Mouse (Mus musculus) MEL (cell line): ENCODE measurements at regions not wholly inside any gene's neighbourhood (a gene's known extent, or its start where the extent isn't known, plus 50 kb on each side); places are given as distances from the start of the nearest gene placed in this dataset.

ENCODE experiments used
- DNase-seq: peaks from one replicate; pipeline ENCODE4 v3.0.0; 2011; ENCODE audit warnings: low read depth, low spot score
- H3K27ac ChIP-seq: 2 replicates; pipeline ENCODE4 v1.5.1; 2012; ENCODE audit warnings: low read depth, mild to moderate bottlenecking, control low read depth, low read length, moderate library complexity; ENCODE audit not compliant: control insufficient read depth
- H3K27me3 ChIP-seq, 2 experiments: fragments of 150-350 bp in 1 of 2; sonication (generic) in 1 of 2; 2 replicates each; pipeline ENCODE4 v1.6.1; 2012; ENCODE audit warnings: low read length in 2 of 2, mild to moderate bottlenecking in 2 of 2, improper control_type of control experiment in 1 of 2, moderate library complexity in 1 of 2; ENCODE audit not compliant: insufficient read depth in 2 of 2, control insufficient read depth in 1 of 2
- H3K36me3 ChIP-seq, 2 experiments: 2 replicates each; pipeline ENCODE4 v1.6.1; 2012 to 2014; ENCODE audit warnings: low read length in 2 of 2, improper control_type of control experiment in 1 of 2, inconsistent platforms in 1 of 2, mild to moderate bottlenecking in 1 of 2; ENCODE audit not compliant: insufficient read depth in 2 of 2, control insufficient read depth in 1 of 2
- H3K4me1 ChIP-seq, 2 experiments: fragments of 150-350 bp in 1 of 2; sonication (generic) in 1 of 2; 2 replicates each; pipeline ENCODE4 v1.6.1; 2012; ENCODE audit warnings: low read length in 2 of 2, improper control_type of control experiment in 1 of 2, mild to moderate bottlenecking in 1 of 2; ENCODE audit not compliant: insufficient read depth in 2 of 2, control insufficient read depth in 1 of 2
- H3K4me3 ChIP-seq, 2 experiments: fragments of 150-350 bp in 1 of 2; sonication (generic) in 1 of 2; 2 replicates each; pipeline ENCODE4 v1.5.1; 2012; ENCODE audit warnings: low read depth in 2 of 2, low read length in 2 of 2, mild to moderate bottlenecking in 2 of 2, moderate library complexity in 2 of 2, control low read depth in 1 of 2, improper control_type of control experiment in 1 of 2; ENCODE audit not compliant: control insufficient read depth in 1 of 2, insufficient read depth in 1 of 2
- H3K79me2 ChIP-seq: 2 replicates; pipeline ENCODE4 v1.6.1; 2012; ENCODE audit warnings: mild to moderate bottlenecking, low read length, moderate library complexity; ENCODE audit not compliant: control insufficient read depth, poor library complexity, insufficient read depth
- H3K9ac ChIP-seq: 2 replicates; pipeline ENCODE4 v1.6.1; 2012; ENCODE audit warnings: low read depth, mild to moderate bottlenecking, control low read depth, low read length, moderate library complexity; ENCODE audit not compliant: control insufficient read depth, poor library complexity, severe bottlenecking
- H3K9me3 ChIP-seq: fragments of 150-350 bp; sonication (generic); replicated peaks from 2 replicates; pipeline ENCODE4 v1.6.1; 2012; ENCODE audit warnings: mild to moderate bottlenecking, low read length, improper control_type of control experiment, moderate library complexity; ENCODE audit not compliant: insufficient read depth
- BHLHE40 ChIP-seq: IDR thresholded peaks from 2 replicates; pipeline ENCODE4 v1.6.1; 2012; ENCODE audit warnings: low read depth, mild to moderate bottlenecking, inconsistent platforms, low read length, improper control_type of control experiment, borderline replicate concordance
- CHD1 ChIP-seq: IDR thresholded peaks from 2 replicates; pipeline ENCODE4 v1.6.1; 2012; ENCODE audit warnings: low read depth, mild to moderate bottlenecking, inconsistent platforms, low read length, improper control_type of control experiment
- CHD2 ChIP-seq: IDR thresholded peaks from 2 replicates; pipeline ENCODE4 v1.6.1; 2011; ENCODE audit warnings: low read length, improper control_type of control experiment
- CTCF ChIP-seq, 3 experiments: IDR thresholded peaks in 2 of 3; conservative IDR thresholded peaks in 1 of 3; 2 replicates each; pipeline ENCODE4 v1.5.1; 2011 to 2012; ENCODE audit warnings: low read length in 3 of 3, low read depth in 2 of 3, mild to moderate bottlenecking in 2 of 3, improper control_type of control experiment in 1 of 3, inconsistent platforms in 1 of 3, mixed read lengths in 1 of 3, moderate library complexity in 1 of 3; ENCODE audit not compliant: control insufficient read depth in 1 of 3, insufficient read depth in 1 of 3, poor library complexity in 1 of 3, severe bottlenecking in 1 of 3
- E2F4 ChIP-seq: IDR thresholded peaks from 2 replicates; pipeline ENCODE4 v1.6.1; 2011; ENCODE audit warnings: low read depth, low read length, improper control_type of control experiment, borderline replicate concordance
- EP300 ChIP-seq, 2 experiments: IDR thresholded peaks; 2 replicates each; pipeline ENCODE4 v1.6.1; 2011; ENCODE audit warnings: improper control_type of control experiment in 2 of 2, low read length in 2 of 2, low read depth in 1 of 2, mild to moderate bottlenecking in 1 of 2
- HCFC1 ChIP-seq: IDR thresholded peaks from 2 replicates; pipeline ENCODE4 v1.6.1; 2012; ENCODE audit warnings: low read depth, mild to moderate bottlenecking, inconsistent platforms, low read length, improper control_type of control experiment, moderate library complexity
- MAFK ChIP-seq: IDR thresholded peaks from 2 replicates; pipeline ENCODE4 v1.6.1; 2011; ENCODE audit warnings: low read depth, mild to moderate bottlenecking, low read length, improper control_type of control experiment, borderline replicate concordance
- MAX ChIP-seq: IDR thresholded peaks from 2 replicates; pipeline ENCODE4 v1.6.1; 2011; ENCODE audit warnings: low read length, improper control_type of control experiment
- MAZ ChIP-seq: IDR thresholded peaks from 2 replicates; pipeline ENCODE4 v1.6.1; 2012; ENCODE audit warnings: low read depth, mild to moderate bottlenecking, inconsistent platforms, low read length, improper control_type of control experiment
- MEF2A ChIP-seq: IDR thresholded peaks from 2 replicates; pipeline ENCODE4 v1.6.1; 2014; ENCODE audit warnings: low read depth, mild to moderate bottlenecking, inconsistent platforms, low read length, improper control_type of control experiment; ENCODE audit not compliant: poor library complexity, insufficient replicate concordance, severe bottlenecking; ENCODE audit errors: extremely low read depth
- MXI1 ChIP-seq: IDR thresholded peaks from 2 replicates; pipeline ENCODE4 v1.6.1; 2011; ENCODE audit warnings: mild to moderate bottlenecking, low read depth, low read length, improper control_type of control experiment
- MYB ChIP-seq: IDR thresholded peaks from 2 replicates; pipeline ENCODE4 v1.6.1; 2011; ENCODE audit warnings: mild to moderate bottlenecking, low read depth, low read length, improper control_type of control experiment
- POLR2AphosphoS5 ChIP-seq: IDR thresholded peaks from 2 replicates; pipeline ENCODE4 v1.6.1; 2012; ENCODE audit warnings: low read depth, borderline replicate concordance, mild to moderate bottlenecking, inconsistent platforms, low read length, moderate library complexity, mixed read lengths
- RAD21 ChIP-seq: IDR thresholded peaks from 2 replicates; pipeline ENCODE4 v1.6.1; 2011; ENCODE audit warnings: mild to moderate bottlenecking, low read depth, low read length, improper control_type of control experiment
- SIN3A ChIP-seq: IDR thresholded peaks from 2 replicates; pipeline ENCODE4 v1.6.1; 2012; ENCODE audit warnings: low read length, improper control_type of control experiment, inconsistent platforms
- SMC3 ChIP-seq: IDR thresholded peaks from 2 replicates; pipeline ENCODE4 v1.6.1; 2011; ENCODE audit warnings: low read depth, low read length, improper control_type of control experiment
- TBP ChIP-seq: IDR thresholded peaks from 2 replicates; pipeline ENCODE4 v1.8.0; 2011; ENCODE audit warnings: low read depth, low read length, improper control_type of control experiment
- TCF12 ChIP-seq: IDR thresholded peaks from 2 replicates; pipeline ENCODE4 v1.6.1; 2014; ENCODE audit warnings: low read depth, mild to moderate bottlenecking, inconsistent platforms, low read length, improper control_type of control experiment, moderate library complexity
- UBTF ChIP-seq: IDR thresholded peaks from 2 replicates; pipeline ENCODE4 v1.6.1; 2012; ENCODE audit warnings: low read depth, mild to moderate bottlenecking, inconsistent platforms, low read length, improper control_type of control experiment, moderate library complexity, borderline replicate concordance; ENCODE audit not compliant: insufficient read depth
- USF1 ChIP-seq: IDR thresholded peaks from 2 replicates; pipeline ENCODE4 v1.6.1; 2014; ENCODE audit warnings: low read depth, mild to moderate bottlenecking, inconsistent platforms, low read length, improper control_type of control experiment, moderate library complexity
- USF2 ChIP-seq, 2 experiments: IDR thresholded peaks; 2 replicates each; pipeline ENCODE4 v1.6.1; 2011 to 2012; ENCODE audit warnings: improper control_type of control experiment in 2 of 2, low read length in 2 of 2, borderline replicate concordance in 1 of 2, inconsistent platforms in 1 of 2, low read depth in 1 of 2, mild to moderate bottlenecking in 1 of 2; ENCODE audit not compliant: insufficient read depth in 1 of 2
- ZKSCAN1 ChIP-seq: IDR thresholded peaks from 2 replicates; pipeline ENCODE4 v1.6.1; 2012; ENCODE audit warnings: low read depth, mild to moderate bottlenecking, inconsistent platforms, low read length, improper control_type of control experiment, moderate library complexity
- ZMIZ1 ChIP-seq: IDR thresholded peaks from 2 replicates; pipeline ENCODE4 v1.6.1; 2012; ENCODE audit warnings: low read depth, mild to moderate bottlenecking, inconsistent platforms, low read length, improper control_type of control experiment, moderate library complexity

DNA sequence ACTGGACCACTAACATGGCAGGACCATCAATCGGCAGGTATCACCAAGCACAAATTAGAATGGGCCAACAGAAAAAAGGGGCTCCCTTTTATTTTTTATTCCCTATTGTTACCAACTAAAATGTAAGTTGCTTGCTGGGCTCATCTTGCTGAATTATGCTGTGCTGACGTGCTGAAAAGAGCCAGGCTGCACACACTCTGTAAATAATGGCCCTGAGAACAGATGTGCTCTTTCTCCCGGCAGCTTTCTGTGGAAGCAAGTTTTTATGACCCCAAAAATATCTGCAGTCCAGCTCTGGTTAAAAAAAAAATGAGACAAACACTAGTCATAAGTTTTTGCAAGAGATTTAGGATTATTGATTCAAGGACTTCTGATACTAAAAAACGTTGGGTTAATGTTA lies 230.4 kb downstream of the Dad1 start:
- no peaks in the 10 kb centered on the region for H3K36me3 ChIP-seq
- H3K4me1 ChIP-seq: no peaks in the 10 kb centered on the region
- H3K9ac ChIP-seq: no peak overlapping the region
- no peak overlapping the region for H3K27ac ChIP-seq
- no peak for DNase-seq
- no peak for TF ChIP-seq RAD21
- no peak for TF ChIP-seq MEF2A
- no peak for TF ChIP-seq MYB
- TF ChIP-seq TCF12: no peak
- no peak for TF ChIP-seq CHD2
- no peak overlapping the region for H3K4me3 ChIP-seq
- peaks cover 2 to 26% of the 10 kb centered on the region in 2 experiments; a peak in 3 of 4 replicates for H3K27me3 ChIP-seq
- H3K79me2 ChIP-seq: no peaks in the 10 kb centered on the region
- H3K9me3 ChIP-seq: no peaks in the 10 kb centered on the region

DNA sequence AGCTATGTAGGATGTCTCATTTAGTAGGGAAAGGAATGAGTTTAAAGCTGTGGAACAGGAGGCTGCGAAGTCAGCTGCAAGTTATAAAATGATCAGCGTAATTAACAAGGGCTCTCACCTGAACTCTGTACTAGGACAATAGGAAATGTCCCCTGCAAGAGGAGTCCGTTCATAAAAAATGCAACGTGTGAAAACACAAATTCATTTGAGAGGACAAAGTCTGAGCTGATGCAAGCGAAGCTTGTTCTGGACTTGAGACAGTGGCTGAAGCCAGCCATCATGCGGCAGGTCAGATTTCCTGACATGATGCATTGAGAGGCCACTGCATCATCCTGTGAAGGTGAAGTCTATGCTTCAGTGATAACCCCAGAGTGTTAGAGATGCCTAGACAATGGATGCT lies 232.5 kb downstream of the Dad1 start:
- Histone ChIP-seq H3K79me2 (no peaks in the 10 kb centered on the region), H3K4me1 (no peaks in the 10 kb centered on the region), H3K4me3 (no peak overlapping the region), H3K9me3 (no peaks in the 10 kb centered on the region), H3K27me3 (peaks cover 5 to 42% of the 10 kb centered on the region in 2 experiments), H3K36me3 (no peaks in the 10 kb centered on the region), H3K27ac (no peak overlapping the region), H3K9ac (no peak overlapping the region)
- TF ChIP-seq CHD1 (no peak), MYB (no peak), MXI1 (no peak), MEF2A (no peak), TBP (no peak), E2F4 (no peak), SMC3 (no peak), BHLHE40 (no peak), EP300 (IDR thresholded peaks at IDR 0.05; ENCODE audit: low read depth in 1 of 2, low read length in 2 of 2) (no peak)
- no peak for DNase-seq

DNA sequence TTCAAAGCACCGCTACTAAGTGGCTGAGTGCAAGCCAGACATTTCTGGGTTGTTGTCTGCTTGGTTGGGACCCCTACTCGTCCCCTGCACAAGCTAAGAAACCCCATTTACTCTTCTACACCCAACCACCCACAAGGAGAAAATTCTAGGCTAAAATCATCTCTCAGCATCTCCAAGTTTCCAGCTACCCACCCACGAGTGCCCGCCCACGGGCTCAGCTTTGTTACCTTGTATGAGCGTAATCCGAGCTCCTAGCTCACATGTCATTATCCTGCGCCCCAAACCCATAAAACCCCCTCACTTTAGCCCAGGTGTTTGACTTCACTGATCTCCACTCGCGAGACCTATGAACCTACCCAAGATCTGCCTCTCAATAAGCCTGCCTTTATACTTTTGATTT lies 239.3 kb downstream of the Dad1 start:
- Histone ChIP-seq H3K4me1 (no peaks in the 10 kb centered on the region), H3K9ac (no peak overlapping the region)
- no peak for DNase-seq

More for the DNA sequence above, 239.3 kb downstream of the Dad1 start:
- Histone ChIP-seq H3K36me3 (no peaks in the 10 kb centered on the region), H3K79me2 (no peaks in the 10 kb centered on the region), H3K9me3 (no peaks in the 10 kb centered on the region), H3K27me3 (peaks cover 3 to 29% of the 10 kb centered on the region in 2 experiments; a peak in 3 of 4 replicates), H3K27ac (no peak overlapping the region), H3K4me3 (no peak overlapping the region)
- TF ChIP-seq CHD1 (no peak), MAZ (no peak), USF2 (IDR thresholded peaks at IDR 0.05; ENCODE audit: borderline replicate concordance in 1 of 2, insufficient read depth in 1 of 2, low read depth in 1 of 2, low read length in 2 of 2) (no peak), ZKSCAN1 (no peak), MYB (no peak), ZMIZ1 (no peak), HCFC1 (no peak), CTCF (IDR thresholded peaks at IDR 0.05 in 2 of 3, conservative IDR thresholded peaks at IDR 0.05 in 1 of 3; ENCODE audit: control insufficient read depth in 1 of 3, insufficient read depth in 1 of 3, low read depth in 2 of 3, low read length in 3 of 3, poor library complexity in 1 of 3, severe bottlenecking in 1 of 3) (no peak), UBTF (no peak), USF1 (no peak), MAX (no peak), SMC3 (no peak), BHLHE40 (no peak), MXI1 (no peak), TBP (no peak), SIN3A (no peak), POLR2AphosphoS5 (no peak), MAFK (no peak)
